Mouse (Mus musculus) lung, postnatal 0 days (tissue): ENCODE measurements at regions not wholly inside any gene's neighbourhood (a gene's known extent, or its start where the extent isn't known, plus 50 kb on each side); places are given as distances from the start of the nearest gene placed in this dataset.

Source experiments
- CTCF ChIP-seq: IDR thresholded peaks from 2 replicates; pipeline ENCODE4 v1.5.1; 2016; ENCODE audit warnings: antibody characterized with exemption, mild to moderate bottlenecking
- EP300 ChIP-seq: IDR thresholded peaks from 2 replicates; pipeline ENCODE4 v1.6.1; 2016; ENCODE audit warnings: antibody characterized with exemption, mild to moderate bottlenecking, control low read depth

GRCm38 (mm10) chr1:12507997-12508396, 1094.1 kb downstream of the A830018L16Rik start:
- TF ChIP-seq CTCF (no peak), EP300 (no peak)
